Mouse (Mus musculus) kidney, adult 10 weeks (tissue): ENCODE measurements around the gene Sirt7. TPM values are rescaled to one million over a fixed set of nuclear protein-coding genes. Genes with fewer than 3 reads are reported as not detected.

Experiments
- polyA plus RNA-seq: library from polyadenylated mRNA; stranded (reverse); fragments of 350-450 nt; fragmentation: Illumina TruSeq; extraction: RNeasy Lipid Tissue Mini Kit (QIAGEN cat#74804); gene quantifications from one replicate; pipeline ENCODE4 v1.2.3, GENCODE M21; 2014; ENCODE audit warnings: low read depth, low replicate concordance

Sirt7 gene
- polyA plus RNA-seq = 3.0 TPM

DNA sequence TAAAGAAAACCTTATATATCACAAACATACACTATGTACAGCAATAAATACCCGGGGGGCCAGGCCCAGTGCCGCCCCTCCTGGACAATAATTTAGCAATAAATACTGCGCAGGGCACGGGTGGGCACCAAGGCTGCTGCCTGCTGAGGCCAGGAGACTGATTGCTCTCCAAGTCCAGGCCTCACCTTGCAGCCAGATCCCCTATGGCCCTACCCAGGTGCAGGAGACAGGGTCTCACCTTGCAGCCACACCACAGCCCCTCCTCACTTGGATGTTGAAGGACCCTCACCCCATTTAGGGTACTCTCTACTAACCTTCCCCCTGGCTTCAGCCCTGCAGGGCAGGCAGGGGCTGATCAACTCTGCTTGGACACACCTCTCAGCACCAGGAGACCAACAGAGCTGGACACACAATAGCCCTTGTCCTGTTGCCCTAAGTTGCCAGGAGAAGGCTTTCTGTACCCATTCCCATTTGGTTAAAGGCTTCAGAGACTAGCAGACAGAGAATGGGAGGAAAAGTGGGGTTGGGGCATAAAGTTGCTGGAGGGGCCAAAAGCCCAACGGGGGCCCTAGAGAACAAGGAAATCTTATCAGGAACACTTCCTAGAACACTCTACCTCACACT is at the start of gene Sirt7:
Gene Sirt7, minus strand, starts transcription at position 89 of the 624 bp plus-strand sequence.

GRCm38 (mm10) chr11:120672687-120673593 is 47.9 kb upstream of the Sirt7 start, which contains the start of gene Aspscr1:
Aspscr1 (plus strand) TSS chr11:120672973.

DNA sequence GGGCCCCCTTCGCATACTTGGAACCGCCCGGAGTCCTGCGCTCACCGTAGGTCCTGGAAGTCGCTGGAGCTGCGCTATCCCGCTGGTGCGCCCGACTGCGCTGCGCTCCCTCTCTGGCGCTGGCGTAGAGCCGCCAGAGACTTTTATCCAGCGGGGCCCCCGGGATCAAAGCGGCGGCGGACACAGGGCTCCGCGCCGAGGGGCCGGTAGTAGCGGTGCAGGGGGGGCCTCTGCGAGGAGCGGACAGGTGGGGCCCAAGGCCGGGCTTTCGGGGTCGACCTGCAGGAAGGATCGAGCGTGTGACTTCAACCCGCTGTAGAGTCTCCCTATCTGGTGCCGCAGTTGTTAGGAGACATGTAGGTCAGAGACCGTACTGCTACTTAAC is 36.0 kb upstream of the Sirt7 start, which contains the start of gene Notum:
Gene Notum, minus strand, starts transcription at position 100 of the 385 bp plus-strand sequence.

DNA sequence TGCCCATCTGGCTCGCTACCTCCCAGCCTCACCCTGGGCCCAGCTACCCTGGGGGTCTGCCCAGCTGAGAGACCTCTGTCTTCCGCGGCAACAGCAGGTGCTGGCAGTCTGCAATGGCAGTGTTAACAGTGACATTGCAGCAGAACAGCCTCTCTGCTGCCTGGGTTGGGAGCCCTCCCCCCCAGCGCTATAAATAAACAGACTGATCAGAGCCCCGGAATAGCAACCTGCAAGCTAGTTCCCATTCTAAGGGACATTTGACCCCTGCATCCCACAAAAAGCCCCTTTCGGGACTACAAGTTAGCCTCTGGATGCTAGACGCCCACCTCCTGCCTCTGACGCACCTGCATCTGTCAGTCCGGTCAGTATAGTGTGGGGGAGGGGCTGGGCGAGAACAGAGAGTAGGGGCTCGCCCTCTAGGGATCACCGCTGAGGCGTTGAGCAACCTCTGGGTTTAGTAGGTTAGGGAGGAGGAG is 23.0 kb upstream of the Sirt7 start, which contains the start of gene Myadml2:
Gene Myadml2, minus strand, starts transcription at position 158 of the 476 bp plus-strand sequence.

DNA sequence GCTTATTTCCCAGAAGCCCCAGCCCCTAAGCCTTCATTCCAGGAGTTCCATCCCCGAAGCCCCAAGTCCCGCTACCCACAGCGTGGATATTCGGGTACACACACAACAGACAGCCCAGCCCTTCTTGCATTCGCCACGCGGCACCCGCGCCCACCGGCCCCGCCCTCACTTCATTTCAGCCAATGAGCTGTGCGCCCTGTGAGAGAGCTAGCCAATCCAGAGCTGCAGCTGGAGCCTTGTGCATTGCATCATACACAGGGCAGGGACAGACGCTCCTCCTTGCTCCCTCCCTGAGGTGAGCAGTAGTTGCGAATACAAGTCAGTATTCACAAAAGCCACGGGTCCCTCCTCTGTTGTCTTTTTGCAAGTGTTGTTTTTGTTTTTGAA is 18.6 kb upstream of the Sirt7 start, which contains the start of gene Pycr1:
Gene Pycr1, minus strand, starts transcription at position 169 of the 387 bp plus-strand sequence.

DNA sequence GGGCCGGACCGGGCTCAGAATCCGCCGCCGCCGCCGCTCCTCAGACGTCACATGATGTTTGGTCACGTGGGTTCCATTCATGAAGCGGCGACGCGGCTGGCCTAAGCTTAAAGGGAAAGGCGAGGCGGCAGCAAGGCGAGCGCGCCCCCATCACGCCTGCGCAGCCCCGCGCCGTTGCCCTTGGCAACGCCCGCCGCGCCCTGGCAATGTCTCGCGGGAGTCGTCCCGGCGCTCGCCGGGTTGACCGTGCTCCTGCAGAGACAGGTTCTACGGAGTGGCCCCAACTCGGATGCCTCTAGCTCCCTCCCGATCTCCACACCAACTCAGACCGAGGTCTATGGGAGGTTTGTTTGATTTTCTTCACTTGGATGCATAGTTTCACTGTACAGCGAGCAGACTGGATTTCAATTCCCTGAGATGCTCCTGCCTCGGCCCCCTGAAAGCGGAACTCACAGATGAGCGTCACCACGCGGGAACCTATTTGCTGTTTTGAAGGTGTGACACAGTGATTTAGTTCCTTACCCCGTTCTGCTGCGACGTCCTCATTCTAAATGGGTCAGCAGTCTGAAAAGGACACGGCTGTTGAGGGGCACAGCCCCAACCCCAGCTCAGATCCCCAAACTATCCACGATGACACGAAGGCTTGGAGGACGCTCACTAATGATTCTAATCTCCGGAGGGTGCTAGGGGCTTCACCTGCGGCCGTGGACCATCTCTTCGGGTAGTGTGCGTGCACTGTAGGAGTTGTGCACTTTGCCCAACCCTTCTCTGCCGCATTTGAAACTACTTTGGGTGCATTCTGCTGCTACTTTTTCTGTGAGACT is 8.7 kb upstream of the Sirt7 start, which contains the start of gene Mafg:
Gene Mafg, minus strand, starts transcription at position 81 of the 824 bp plus-strand sequence.

GRCm38 (mm10) chr11:120617519-120618112 is 7.4 kb downstream of the Sirt7 start, which contains the start of gene Pcyt2:
Pcyt2 (minus strand) TSS chr11:120617936.

GRCm38 (mm10) chr11:120608241-120609034 is 16.6 kb downstream of the Sirt7 start, which contains the start of gene Npb:
Npb (plus strand) TSS chr11:120608477.

GRCm38 (mm10) chr11:120598283-120598989 is 26.6 kb downstream of the Sirt7 start, which contains the start of the genes Alyref and Anapc11:
Alyref (minus strand) TSS chr11:120598365.
Anapc11 (plus strand) TSS chr11:120598421.

DNA sequence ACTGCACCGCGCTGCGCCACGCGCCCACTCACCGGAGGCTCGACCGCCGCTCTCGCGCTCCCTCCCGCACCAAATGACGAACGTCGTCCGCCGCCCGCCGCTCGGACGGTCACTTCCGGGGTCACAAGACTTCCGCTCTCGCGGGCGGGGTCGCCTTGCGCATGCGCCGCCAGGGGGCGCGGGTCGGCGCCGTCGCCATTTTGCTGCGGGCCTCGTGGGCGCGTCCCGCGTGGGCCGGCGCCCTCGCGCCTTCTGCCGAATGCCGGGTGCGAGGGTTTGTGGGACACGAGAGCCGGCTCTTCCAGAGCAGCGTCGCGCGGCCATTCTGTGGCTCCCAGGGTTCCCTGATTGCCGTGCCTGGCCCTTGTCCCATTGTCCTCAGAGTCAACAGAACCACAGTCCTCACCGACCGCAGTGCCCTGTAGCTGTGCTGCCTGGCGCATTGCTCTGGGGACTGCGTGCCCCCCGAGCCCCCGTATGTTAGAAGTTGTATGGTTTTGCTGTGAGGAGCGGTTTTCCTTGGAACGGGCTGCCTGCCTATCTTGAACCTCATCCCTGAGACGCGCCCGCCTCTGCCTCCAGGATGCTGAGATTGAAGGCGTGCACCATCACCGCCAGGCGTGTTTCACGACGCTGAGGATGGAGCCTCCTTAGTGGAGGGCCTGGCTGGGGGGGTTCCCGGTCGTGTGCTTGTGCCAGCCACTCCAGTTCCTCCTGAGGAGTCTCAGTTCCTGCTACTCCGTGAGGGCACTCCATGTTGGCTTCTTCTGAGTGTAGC is 43.4 kb downstream of the Sirt7 start, which contains the start of gene Arhgdia:
Gene Arhgdia, minus strand, starts transcription at position 135 of the 778 bp plus-strand sequence.

DNA sequence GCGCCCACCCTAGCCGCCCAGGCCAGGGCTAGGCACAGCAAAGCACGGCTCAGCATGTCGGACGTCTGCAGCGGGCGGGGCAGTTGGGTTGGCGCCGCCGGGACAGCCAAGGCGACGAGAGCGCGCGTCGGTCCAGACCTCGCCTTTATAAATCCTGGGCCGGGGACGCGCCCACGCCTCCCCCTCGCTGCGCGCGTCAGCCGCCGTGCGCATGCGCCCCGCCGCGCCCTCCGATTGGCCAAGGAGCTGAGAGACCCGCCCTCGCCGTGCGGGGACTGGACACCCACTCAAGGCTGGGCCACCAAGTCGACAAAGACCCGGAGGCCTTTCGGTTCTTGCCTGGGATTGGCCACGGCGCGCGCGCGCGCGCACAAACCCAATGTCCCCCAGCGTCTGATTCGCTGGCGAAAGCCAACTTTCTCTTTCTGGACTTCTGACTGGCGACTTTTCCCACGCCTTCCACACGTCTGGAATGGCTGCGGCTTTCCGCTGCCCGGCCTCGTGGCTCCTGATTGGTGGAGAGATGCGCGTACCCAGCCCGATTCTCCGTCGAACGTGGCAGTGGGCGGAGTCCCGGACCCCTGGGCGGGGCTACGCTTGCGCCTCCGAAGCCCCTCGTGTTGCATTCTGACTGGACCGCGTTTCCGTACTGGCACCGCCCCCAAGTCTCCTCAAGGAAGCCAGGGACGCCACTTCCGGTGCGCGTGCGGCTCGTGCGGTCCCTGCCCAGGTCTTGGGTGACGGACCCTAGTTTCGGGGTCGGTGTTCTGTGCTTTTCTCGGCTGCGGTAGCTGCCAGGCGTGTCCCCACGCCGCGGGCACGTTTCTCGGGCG is 52.1 kb downstream of the Sirt7 start, which contains the start of gene P4hb:
Gene P4hb, minus strand, starts transcription at position 502 of the 833 bp plus-strand sequence.

Other genes starting within 250 kb of the Sirt7 start
- gene Faap100, start 246.5 kb downstream of the Sirt7 start, polyA plus RNA-seq = not detected
- 13.1 TPM for gene Nploc4, start 187.5 kb downstream of the Sirt7 start, polyA plus RNA-seq
- gene Tspan10, start 182.6 kb downstream of the Sirt7 start, polyA plus RNA-seq = not detected
- gene Pde6g, start 171.7 kb downstream of the Sirt7 start, polyA plus RNA-seq = not detected
- not detected for gene Oxld1, start 167.2 kb downstream of the Sirt7 start, polyA plus RNA-seq
- gene Ccdc137, start 167.1 kb downstream of the Sirt7 start, polyA plus RNA-seq = 12.8 TPM
- gene Arl16, start 157.6 kb downstream of the Sirt7 start, polyA plus RNA-seq = 9.9 TPM
- gene Mrpl12, start 140.6 kb downstream of the Sirt7 start, polyA plus RNA-seq = 6.1 TPM
- 2.5 TPM for gene Slc25a10, start 133.4 kb downstream of the Sirt7 start, polyA plus RNA-seq
- gene Gcgr, start 94.5 kb downstream of the Sirt7 start, polyA plus RNA-seq = 2.3 TPM
- gene Mcrip1, start 75.5 kb downstream of the Sirt7 start, polyA plus RNA-seq = 0.89 TPM
- not detected for gene Ppp1r27, start 74.1 kb downstream of the Sirt7 start, polyA plus RNA-seq
- 238 TPM for gene P4hb, start 52.0 kb downstream of the Sirt7 start, polyA plus RNA-seq
- gene Arhgdia, start 43.6 kb downstream of the Sirt7 start, polyA plus RNA-seq = 20.6 TPM
- 11.9 TPM for gene Alyref, start 26.9 kb downstream of the Sirt7 start, polyA plus RNA-seq
- 7.1 TPM for gene Anapc11, start 26.8 kb downstream of the Sirt7 start, polyA plus RNA-seq
- gene Npb, start 16.8 kb downstream of the Sirt7 start, polyA plus RNA-seq = not detected
- gene Pcyt2, start 7.3 kb downstream of the Sirt7 start, polyA plus RNA-seq = 15.0 TPM
- 11.3 TPM for gene Mafg, start 8.4 kb upstream of the Sirt7 start, polyA plus RNA-seq
- gene Pycr1, start 18.5 kb upstream of the Sirt7 start, polyA plus RNA-seq = 0.32 TPM
- not detected for gene Myadml2, start 22.9 kb upstream of the Sirt7 start, polyA plus RNA-seq
- not detected for gene Notum, start 35.9 kb upstream of the Sirt7 start, polyA plus RNA-seq
- 1.6 TPM for gene Aspscr1, start 47.7 kb upstream of the Sirt7 start, polyA plus RNA-seq
- gene Cenpx, start 88.5 kb upstream of the Sirt7 start, polyA plus RNA-seq = 0.97 TPM
- 0.24 TPM for gene Lrrc45, start 88.7 kb upstream of the Sirt7 start, polyA plus RNA-seq
- not detected for gene Rac3, start 96.2 kb upstream of the Sirt7 start, polyA plus RNA-seq
- 1.3 TPM for gene Dcxr, start 102.0 kb upstream of the Sirt7 start, polyA plus RNA-seq
- gene Cbr2, start 106.9 kb upstream of the Sirt7 start, polyA plus RNA-seq = not detected
- not detected for gene Hmga1b, start 137.6 kb upstream of the Sirt7 start, polyA plus RNA-seq
- gene Rfng, start 159.0 kb upstream of the Sirt7 start, polyA plus RNA-seq = not detected
- 17.3 TPM for gene Gps1, start 159.0 kb upstream of the Sirt7 start, polyA plus RNA-seq
- gene Dus1l, start 171.2 kb upstream of the Sirt7 start, polyA plus RNA-seq = 7.1 TPM
- gene Fasn, start 199.3 kb upstream of the Sirt7 start, polyA plus RNA-seq = 0.44 TPM